Mouse (Mus musculus): ENCODE data around the gene Gm44511.
"Not testable (repeated sequence)": the region's sequence is repeated elsewhere in the genome, so short reads cannot be mapped to it uniquely, and the experiment has no call there.

GRCm38 (mm10) chr6:128804823-128805640 is 21.1 kb downstream of the Gm44511 start:
- TF ChIP-seq POLR2A (IDR thresholded peaks at IDR 0.05; ENCODE audit: insufficient read length, low read depth); POLR2AphosphoS2 (IDR thresholded peaks at IDR 0.05; ENCODE audit: insufficient read length, low read depth); MAX (IDR thresholded peaks at IDR 0.05; ENCODE audit: low read depth); CEBPB (IDR thresholded peaks at IDR 0.05; ENCODE audit: insufficient read depth, poor library complexity, severe bottlenecking); MYOG (IDR thresholded peaks at IDR 0.05; ENCODE audit: control insufficient read depth in 1 of 3, insufficient read depth in 1 of 3, insufficient read length in 2 of 3, low read depth in 2 of 3); USF1 (IDR thresholded peaks at IDR 0.05; ENCODE audit: low read depth); SRF (IDR thresholded peaks at IDR 0.05; ENCODE audit: control insufficient read depth, insufficient read length, low read depth); REST (IDR thresholded peaks at IDR 0.05; ENCODE audit: insufficient read depth, insufficient read length); E2F4 (IDR thresholded peaks at IDR 0.05; ENCODE audit: insufficient read depth); TCF12 (IDR thresholded peaks at IDR 0.05; ENCODE audit: insufficient read depth, poor library complexity, severe bottlenecking); MYOD1 (IDR thresholded peaks at IDR 0.05; ENCODE audit: control insufficient read depth in 1 of 3, insufficient read length in 2 of 3, low read depth in 2 of 3); TCF3 (IDR thresholded peaks at IDR 0.05; ENCODE audit: insufficient read length, low read depth): not testable (repeated sequence)
